Mouse (Mus musculus) megakaryocyte, embryonic 14.5 days (primary cell): ENCODE measurements around the gene Prox1.

Source experiments
- FLI1 ChIP-seq: IDR thresholded peaks from 2 replicates; pipeline ENCODE4 v1.6.1; 2012; ENCODE audit warnings: low read length, inconsistent platforms, mixed read lengths
- GATA1 ChIP-seq: IDR thresholded peaks from 3 replicates; pipeline ENCODE4 v1.6.1; 2012; ENCODE audit warnings: mixed read lengths, low read length, inconsistent platforms, borderline replicate concordance

GRCm38 (mm10) chr1:190214626-190215025, 44.1 kb upstream of the Prox1 start:
- no peak for TF ChIP-seq FLI1
- TF ChIP-seq GATA1: no peak
